Mouse (Mus musculus): Measurements from ENCODE around the gene Trmt61a. TPM values are rescaled to one million over a fixed set of nuclear protein-coding genes. Genes with fewer than 3 reads are reported as not detected.
A peak's percentile ranks its signal among the peaks of the same experiment; 100 is the strongest.
"Not testable (repeated sequence)": the region's sequence is repeated elsewhere in the genome, so short reads cannot be mapped to it uniquely, and the experiment has no call there.

Gene Trmt61a
- 1.2 and 2.4 TPM in 2 replicates for polyA plus RNA-seq (2012; ENCODE audit: insufficient read depth, insufficient read length, missing spikeins)

DNA sequence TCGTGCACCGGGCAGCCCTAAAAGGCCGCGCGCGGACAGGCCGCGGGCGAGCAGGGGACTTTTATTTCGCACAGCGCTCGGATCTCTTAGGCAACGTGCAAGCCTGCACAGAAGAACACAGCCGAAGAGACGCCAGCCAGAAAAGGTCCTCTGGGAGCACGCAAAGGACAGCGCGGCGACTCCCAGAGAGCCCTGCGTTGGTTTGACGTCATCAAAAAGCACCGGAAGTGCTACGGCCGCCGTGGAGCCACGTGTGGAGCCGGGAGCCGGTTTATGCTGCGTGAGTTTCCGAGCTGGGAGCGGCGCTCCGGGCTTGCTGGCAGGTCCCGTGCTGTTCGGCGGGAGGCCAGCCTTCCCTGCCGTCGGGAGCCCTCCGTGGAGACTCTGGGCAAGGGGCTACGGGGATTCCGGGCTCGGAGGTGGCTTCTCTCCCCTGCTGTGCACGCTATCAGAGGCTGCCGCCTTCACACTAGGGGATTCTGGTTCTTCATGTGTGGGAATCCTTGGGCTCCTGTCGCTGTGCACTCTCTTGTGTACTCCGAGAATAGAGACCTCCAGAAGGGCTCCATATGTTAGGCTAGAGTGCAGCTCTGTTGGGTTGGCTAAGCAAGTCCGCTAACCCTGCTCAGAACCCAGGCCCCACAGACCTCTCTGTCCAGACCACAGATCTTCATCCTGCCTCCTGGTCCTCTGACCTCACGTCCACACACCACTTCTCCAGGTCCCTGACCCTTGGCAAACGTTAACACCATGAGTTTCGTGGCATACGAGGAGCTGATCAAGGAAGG lies at the start of gene Trmt61a:
Gene Trmt61a, plus strand, starts transcription at position 224 of the 788 bp plus-strand sequence.
- Histone ChIP-seq H3K4me3 (ENCODE audit: insufficient read depth, low read length) (peak within 1 kb of the TSS; percentile 84), H3K27ac (ENCODE audit: insufficient read depth, low read depth, low read length) (peak within 1 kb of the TSS; percentile 98), H3K4me1 (ENCODE audit: control insufficient read depth, insufficient read depth, low read length) (peaks cover 40% of the 10 kb centered on the region)
- TF ChIP-seq POLR2A (IDR thresholded peaks at IDR 0.05; ENCODE audit: borderline replicate concordance, low read depth, low read length), result no peak
- TF ChIP-seq CTCF (IDR thresholded peaks at IDR 0.05; ENCODE audit: low read depth, low read length), result no peak

DNA sequence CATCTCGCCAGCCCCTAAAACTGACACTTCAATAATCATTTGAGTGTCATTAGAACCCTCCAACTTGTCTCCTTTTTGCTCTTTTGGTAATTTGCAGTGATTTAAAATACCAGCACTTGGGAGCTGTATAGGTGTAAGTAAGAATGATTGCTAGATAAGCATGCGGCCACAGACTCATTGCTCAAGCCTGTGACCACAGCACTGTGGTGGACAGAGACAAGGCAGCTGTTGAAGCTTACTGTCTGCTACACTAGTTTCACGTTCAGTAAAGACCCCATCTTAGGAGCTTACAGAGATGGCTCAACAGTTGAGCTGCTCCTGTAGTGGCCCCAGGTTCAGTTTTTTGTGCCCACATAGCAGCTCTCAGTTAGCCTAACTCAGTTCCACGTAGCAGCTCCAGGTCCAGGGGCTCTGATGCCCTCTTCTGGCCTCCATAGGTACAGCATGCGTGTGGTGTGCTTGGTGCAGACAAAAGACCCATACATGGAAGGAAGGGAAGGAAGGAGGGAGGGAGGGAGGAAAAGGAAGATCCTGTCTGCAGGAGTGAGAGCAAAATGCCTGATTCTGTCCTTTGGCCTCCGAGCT lies 29.8 kb upstream of the Trmt61a start:
- Histone ChIP-seq H3K4me3 (ENCODE audit: insufficient read depth, low read length) (no peak overlapping the region), H3K4me1 (ENCODE audit: control insufficient read depth, insufficient read depth, low read length) (no peaks in the 10 kb centered on the region), H3K27ac (ENCODE audit: insufficient read depth, low read depth, low read length) (no peak overlapping the region)
- TF ChIP-seq CTCF (IDR thresholded peaks at IDR 0.05; ENCODE audit: low read depth, low read length) (peak; percentile 28; the same call in 1 of the 2 replicates), POLR2A (IDR thresholded peaks at IDR 0.05; ENCODE audit: borderline replicate concordance, low read depth, low read length) (no peak)

DNA sequence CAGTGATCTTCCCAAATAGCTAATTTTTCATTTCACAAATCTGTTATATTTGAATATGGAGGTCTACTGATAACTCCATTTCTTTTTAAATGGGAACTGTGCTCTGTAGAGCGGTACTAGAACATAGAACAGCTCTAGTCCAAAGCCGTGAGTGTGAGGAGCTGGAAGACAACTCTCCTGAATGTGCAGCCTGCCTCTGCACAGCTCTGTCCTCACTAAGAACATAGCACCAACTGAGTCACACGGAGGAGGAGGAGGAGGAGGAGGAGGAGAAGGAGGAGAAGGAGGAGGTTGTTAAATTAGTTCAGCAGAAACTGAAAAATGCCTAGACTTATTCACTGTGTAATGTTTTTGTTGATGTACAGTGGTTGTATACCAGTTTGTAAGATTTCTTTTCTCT lies 25.0 kb upstream of the Trmt61a start:
- TF ChIP-seq POLR2A (IDR thresholded peaks at IDR 0.05; ENCODE audit: borderline replicate concordance, low read depth, low read length) (no peak), CTCF (IDR thresholded peaks at IDR 0.05; ENCODE audit: low read depth, low read length) (no peak)

DNA sequence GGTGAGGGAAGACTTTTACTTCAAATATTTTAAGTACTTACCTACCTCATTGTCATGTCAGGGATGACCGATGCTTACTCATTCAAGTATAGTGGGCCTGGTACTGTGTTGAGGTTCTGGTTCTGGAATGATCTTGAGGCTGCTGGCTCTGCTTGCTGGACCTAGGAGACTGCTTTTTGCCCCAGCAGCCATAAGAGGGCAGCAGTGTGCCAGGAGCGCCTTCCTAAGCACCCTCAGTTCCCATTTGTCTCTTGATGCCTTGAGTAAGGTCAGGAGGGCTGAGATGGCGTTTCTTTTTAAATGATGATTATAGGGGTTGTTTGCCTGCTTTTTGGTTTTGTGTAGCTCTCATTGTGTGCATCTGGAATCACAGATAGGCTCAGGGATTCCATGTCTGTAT lies 24.5 kb upstream of the Trmt61a start:
- H3K4me1 ChIP-seq (ENCODE audit: control insufficient read depth, insufficient read depth, low read length), result no peaks in the 10 kb centered on the region
- H3K27ac ChIP-seq (ENCODE audit: insufficient read depth, low read depth, low read length), result no peak overlapping the region
- no peak overlapping the region for H3K4me3 ChIP-seq (ENCODE audit: insufficient read depth, low read length)
- peak; percentile 74 for TF ChIP-seq CTCF (IDR thresholded peaks at IDR 0.05; ENCODE audit: low read depth, low read length)
- TF ChIP-seq POLR2A (IDR thresholded peaks at IDR 0.05; ENCODE audit: borderline replicate concordance, low read depth, low read length), result no peak

More for the DNA sequence above, 25.0 kb upstream of the Trmt61a start:
- Histone ChIP-seq H3K4me1 (ENCODE audit: control insufficient read depth, insufficient read depth, low read length) (no peaks in the 10 kb centered on the region), H3K27ac (ENCODE audit: insufficient read depth, low read depth, low read length) (no peak overlapping the region), H3K4me3 (ENCODE audit: insufficient read depth, low read length) (no peak overlapping the region)

- no peak overlapping the region for H3K27ac ChIP-seq (ENCODE audit: insufficient read depth, low read depth, low read length)
- H3K4me1 ChIP-seq (ENCODE audit: control insufficient read depth, insufficient read depth, low read length), result no peaks in the 10 kb centered on the region
- TF ChIP-seq POLR2A (IDR thresholded peaks at IDR 0.05; ENCODE audit: borderline replicate concordance, low read depth, low read length) (no peak), CTCF (IDR thresholded peaks at IDR 0.05; ENCODE audit: low read depth, low read length) (no peak)
Observed at GRCm38 (mm10) chr12:111655695-111656094, 22.2 kb upstream of the Trmt61a start.

DNA sequence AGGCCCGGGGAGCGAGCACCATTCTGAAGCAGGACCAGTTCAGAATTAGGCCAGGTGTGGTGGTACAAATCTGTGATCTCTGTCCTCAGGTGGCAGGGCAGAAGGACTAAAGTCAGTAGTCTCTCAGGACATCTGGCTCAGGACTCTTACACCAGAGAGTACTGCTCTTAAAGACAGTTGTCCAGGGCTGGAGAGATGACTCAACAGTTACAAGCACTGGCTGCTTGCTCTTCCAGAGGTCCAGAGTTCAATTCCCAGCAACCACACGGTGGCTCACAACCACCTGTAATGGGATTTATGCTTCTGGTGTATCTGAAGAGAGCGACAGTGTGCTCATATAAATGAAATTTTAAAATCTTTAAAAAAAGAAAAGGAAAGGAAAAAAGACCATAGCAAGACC lies 18.6 kb upstream of the Trmt61a start:
- H3K4me1 ChIP-seq (ENCODE audit: control insufficient read depth, insufficient read depth, low read length), result no peaks in the 10 kb centered on the region
- H3K27ac ChIP-seq (ENCODE audit: insufficient read depth, low read depth, low read length), result no peak overlapping the region
- TF ChIP-seq POLR2A (IDR thresholded peaks at IDR 0.05; ENCODE audit: borderline replicate concordance, low read depth, low read length) (no peak), CTCF (IDR thresholded peaks at IDR 0.05; ENCODE audit: low read depth, low read length) (no peak)
- H3K4me3 ChIP-seq (ENCODE audit: insufficient read depth, low read length), result no peak overlapping the region

More at GRCm38 (mm10) chr12:111655695-111656094, 22.2 kb upstream of the Trmt61a start:
- no peak overlapping the region for H3K4me3 ChIP-seq (ENCODE audit: insufficient read depth, low read length)

DNA sequence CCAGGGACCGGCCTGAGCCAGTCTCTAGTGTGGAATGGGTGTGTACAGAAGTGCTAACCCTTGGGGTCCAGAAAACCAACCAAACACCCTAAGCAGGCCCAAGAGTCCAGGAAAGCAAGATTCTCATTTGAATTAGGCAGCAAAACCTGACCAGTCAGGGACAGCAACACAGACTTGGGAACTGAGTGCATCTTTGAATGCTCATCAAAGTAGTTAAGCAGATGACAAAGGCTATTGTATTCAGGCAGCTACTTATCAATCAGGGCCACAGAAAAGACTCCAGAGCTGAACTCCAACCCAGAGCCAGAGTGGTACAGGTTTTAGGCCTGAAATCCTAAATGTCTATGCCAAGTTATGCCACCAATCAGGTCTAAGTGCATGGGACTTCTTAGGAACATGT lies 17.3 kb upstream of the Trmt61a start:
- Histone ChIP-seq H3K4me3 (ENCODE audit: insufficient read depth, low read length) (no peak overlapping the region), H3K4me1 (ENCODE audit: control insufficient read depth, insufficient read depth, low read length) (no peaks in the 10 kb centered on the region), H3K27ac (ENCODE audit: insufficient read depth, low read depth, low read length) (no peak overlapping the region)
- no peak for TF ChIP-seq CTCF (IDR thresholded peaks at IDR 0.05; ENCODE audit: low read depth, low read length)
- TF ChIP-seq POLR2A (IDR thresholded peaks at IDR 0.05; ENCODE audit: borderline replicate concordance, low read depth, low read length), result no peak

- H3K27ac ChIP-seq (ENCODE audit: insufficient read depth, low read depth, low read length); H3K4me1 ChIP-seq (ENCODE audit: control insufficient read depth, insufficient read depth, low read length); H3K4me3 ChIP-seq (ENCODE audit: insufficient read depth, low read length): not testable (repeated sequence)
Observed at GRCm38 (mm10) chr12:111661554-111661953, 16.4 kb upstream of the Trmt61a start.

DNA sequence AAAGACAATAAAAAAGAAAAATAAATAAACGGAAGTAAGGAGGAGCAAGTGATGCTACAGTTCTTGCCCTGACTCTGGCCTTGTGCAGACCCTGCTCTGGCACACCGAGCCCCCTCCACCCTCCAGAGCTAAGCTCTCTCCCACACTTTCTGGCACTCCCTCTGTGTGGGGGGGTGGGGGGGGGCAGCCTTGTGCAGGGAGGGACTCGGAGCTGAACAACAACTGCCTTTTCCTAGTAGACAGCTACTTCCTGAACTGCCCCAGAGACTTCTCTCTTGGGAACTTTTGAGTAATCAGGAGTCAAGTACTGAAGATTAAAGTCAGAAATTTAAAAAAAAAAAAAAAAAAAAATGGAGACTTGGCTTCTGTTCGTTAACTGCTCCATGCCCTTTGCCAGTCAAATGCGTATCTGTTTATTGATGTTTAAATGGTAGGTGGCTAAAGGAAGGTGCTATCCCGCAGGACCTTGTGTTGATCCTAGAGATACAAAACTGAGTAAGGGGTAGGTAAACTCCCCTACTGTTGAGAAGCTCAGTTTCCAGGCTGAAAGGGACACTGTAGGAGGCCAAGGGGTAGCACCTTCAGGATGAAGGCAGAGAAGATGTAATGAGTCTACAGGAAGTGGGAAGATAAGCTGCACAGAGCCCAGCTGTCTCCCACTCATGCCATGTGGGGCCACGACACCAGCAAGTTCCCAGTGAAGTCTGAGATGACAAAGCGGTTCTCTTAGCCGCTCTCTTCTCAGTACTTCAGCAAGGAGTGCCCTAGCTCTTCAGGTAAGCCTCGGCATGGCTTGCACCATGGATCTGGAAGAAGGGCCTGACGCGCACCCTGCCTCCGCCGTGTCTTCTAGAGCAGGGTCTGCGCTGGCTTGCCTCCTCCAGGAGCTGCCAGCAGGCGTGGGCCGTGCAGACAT lies 14.4 kb upstream of the Trmt61a start:
- TF ChIP-seq POLR2A (IDR thresholded peaks at IDR 0.05; ENCODE audit: borderline replicate concordance, low read depth, low read length) (no peak), CTCF (IDR thresholded peaks at IDR 0.05; ENCODE audit: low read depth, low read length) (no peak)
- Histone ChIP-seq H3K4me3 (ENCODE audit: insufficient read depth, low read length) (no peak overlapping the region), H3K27ac (ENCODE audit: insufficient read depth, low read depth, low read length) (no peak overlapping the region), H3K4me1 (ENCODE audit: control insufficient read depth, insufficient read depth, low read length) (no peaks in the 10 kb centered on the region)

All from bone marrow macrophage, adult 2 months (primary cell).